Mouse (Mus musculus) monocyte, adult 2 months (primary cell): ENCODE results near the gene Vps18.

Source experiments
- DNase-seq, 2 experiments: peaks; one replicate each; pipeline ENCODE4 v3.0.0; 2022; ENCODE audit warnings: low spot score in 2 of 2, low read depth in 1 of 2

The Vps18 gene

DNA sequence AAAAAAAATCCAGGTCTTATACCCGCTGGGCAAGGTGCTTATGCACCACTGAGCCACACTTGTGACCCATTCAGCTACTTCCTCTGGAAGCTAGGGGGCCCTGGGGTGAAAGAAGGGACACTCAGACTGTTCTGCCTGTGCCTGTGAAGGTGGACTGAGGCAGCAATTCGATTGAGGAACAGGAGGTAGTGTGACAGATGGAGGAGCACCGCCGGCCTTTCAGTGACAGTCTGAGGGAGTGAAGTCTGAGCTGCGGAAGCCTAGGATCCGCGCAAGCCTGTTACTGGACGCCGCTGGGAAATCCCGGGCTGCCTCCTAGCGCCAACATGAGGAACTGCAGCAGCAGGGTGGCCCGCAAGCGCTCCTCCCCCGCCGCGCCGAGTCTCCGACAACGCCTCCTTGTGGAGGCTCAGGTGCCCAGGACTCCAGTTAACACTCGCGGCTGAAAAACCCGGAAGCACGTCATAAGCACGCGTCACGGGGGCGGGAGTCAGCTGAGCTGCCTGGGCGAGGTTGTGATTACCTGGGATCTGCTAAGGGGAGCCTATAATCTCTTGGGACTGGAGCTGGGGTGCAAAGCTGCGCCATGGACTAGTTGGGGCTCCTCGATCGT, at the start of gene Vps18:
Gene Vps18 (plus strand): TSS at position 471 of the 613 bp plus-strand sequence.
- peak; percentile 97 to 99 for DNase-seq

GRCm38 (mm10) chr2:119240075-119240818, 48.3 kb upstream of the Vps18 start:
- no peak for DNase-seq

DNA sequence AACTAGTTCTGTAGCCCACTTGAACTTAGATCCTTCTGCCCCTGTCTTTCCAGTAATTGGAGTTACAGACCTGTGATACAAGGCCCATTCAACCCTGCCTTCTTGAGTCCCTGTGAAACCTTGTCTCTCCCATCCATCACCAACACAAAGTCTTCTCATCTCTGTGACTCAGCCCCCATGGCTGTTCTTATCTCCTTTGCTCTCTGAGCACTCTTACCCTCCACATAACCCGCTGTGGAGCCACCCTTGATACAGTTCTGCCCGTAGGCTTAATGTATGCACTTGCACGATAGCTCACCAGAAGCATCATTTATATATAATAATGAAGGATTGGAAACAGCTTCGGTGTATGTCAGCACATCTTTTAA, 47.7 kb upstream of the Vps18 start:
- DNase-seq = no peak

GRCm38 (mm10) chr2:119242548-119242947, 46.0 kb upstream of the Vps18 start:
- no peak for DNase-seq

DNA sequence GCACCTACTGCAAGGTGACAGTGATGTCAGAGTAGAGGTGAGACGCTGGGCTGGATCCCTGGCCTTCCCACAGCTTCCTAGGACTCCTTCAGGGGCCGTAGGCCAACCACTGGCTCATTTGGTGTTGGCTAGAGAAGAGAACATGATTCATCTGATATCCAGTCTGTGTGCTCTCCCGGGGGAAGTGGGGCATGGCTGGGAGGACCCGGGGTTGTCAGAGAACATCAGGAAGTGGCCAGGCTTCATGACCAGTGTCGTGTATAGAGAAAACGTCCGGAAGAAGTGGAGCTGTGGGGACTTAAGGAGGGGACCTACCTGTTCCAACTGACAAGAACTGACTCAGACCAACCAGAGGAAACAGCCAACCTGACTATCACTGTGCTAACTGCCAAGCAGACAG, 43.3 kb upstream of the Vps18 start:
- no peak for DNase-seq

- DNase-seq = no peak
Observed at GRCm38 (mm10) chr2:119247904-119248303, 40.6 kb upstream of the Vps18 start.

- DNase-seq = no peak
Observed at GRCm38 (mm10) chr2:119249592-119250061, 38.9 kb upstream of the Vps18 start.

GRCm38 (mm10) chr2:119250377-119250776, 38.2 kb upstream of the Vps18 start:
- DNase-seq = no peak

GRCm38 (mm10) chr2:119250826-119251478, 37.6 kb upstream of the Vps18 start:
- peak; percentile 46 to 71 for DNase-seq

GRCm38 (mm10) chr2:119254976-119255375, 33.6 kb upstream of the Vps18 start:
- no peak for DNase-seq

- no peak for DNase-seq
Observed at GRCm38 (mm10) chr2:119260518-119260917, 28.0 kb upstream of the Vps18 start.

DNA sequence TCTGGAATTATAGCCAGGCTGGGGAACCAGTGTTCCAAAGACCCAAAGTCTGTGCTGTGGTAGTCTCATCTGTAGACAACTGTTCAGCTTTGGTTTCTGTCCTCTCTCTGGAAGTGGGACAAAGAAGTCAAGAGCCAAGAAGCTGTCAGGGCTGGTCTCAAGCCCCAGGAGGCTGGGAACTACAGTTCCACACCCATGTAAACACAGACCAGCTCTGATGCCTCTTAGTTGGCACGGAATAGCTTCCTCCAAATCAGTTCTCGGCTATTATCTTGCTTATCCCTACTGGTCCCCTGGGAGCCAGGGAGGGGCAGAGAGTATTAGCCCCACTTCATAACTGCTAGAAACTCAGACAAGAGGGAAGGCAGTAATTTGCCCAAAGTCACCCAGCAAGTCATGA, 27.2 kb upstream of the Vps18 start:
- no peak for DNase-seq

DNA sequence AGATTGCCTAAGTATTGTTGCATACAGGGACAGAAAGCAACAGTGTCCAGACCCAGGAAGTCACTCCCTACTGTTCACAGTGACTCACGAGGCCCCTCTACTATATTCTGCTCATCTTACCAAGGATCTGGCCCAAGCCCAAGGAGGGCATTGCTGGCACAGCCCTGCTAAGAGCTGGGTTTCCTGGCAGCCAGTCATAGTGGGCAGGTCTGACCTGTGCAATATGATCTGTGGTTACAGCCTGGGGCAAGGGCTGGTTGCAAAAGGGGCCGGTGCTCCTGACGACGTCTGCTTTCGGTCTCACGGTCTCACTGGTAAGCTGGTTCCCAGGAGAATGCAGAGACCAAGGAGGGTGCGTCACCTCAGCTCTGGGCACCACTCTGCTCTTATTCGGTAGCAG, 25.6 kb upstream of the Vps18 start:
- peak; percentile 37 to 81 for DNase-seq

DNA sequence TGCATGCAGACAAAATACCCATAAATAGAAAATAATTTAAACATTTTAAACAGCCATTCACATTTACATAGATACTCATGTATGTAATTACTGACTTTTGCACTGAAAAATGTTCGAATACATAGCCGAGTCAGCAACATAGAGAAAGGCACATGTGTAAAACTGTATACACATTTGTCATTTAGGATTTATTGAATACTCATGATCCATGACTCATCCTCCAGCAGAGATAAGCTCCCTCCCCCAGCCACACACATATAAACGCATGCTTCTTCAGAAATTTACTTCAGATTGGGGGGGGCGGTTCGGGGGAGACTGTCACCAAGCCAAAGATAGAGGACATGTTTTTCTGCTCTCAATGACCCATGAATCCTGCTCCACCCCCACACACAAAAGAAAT, 24.7 kb upstream of the Vps18 start:
- no peak for DNase-seq

- DNase-seq = no peak
Observed at GRCm38 (mm10) chr2:119270286-119270642, 18.3 kb upstream of the Vps18 start.

DNA sequence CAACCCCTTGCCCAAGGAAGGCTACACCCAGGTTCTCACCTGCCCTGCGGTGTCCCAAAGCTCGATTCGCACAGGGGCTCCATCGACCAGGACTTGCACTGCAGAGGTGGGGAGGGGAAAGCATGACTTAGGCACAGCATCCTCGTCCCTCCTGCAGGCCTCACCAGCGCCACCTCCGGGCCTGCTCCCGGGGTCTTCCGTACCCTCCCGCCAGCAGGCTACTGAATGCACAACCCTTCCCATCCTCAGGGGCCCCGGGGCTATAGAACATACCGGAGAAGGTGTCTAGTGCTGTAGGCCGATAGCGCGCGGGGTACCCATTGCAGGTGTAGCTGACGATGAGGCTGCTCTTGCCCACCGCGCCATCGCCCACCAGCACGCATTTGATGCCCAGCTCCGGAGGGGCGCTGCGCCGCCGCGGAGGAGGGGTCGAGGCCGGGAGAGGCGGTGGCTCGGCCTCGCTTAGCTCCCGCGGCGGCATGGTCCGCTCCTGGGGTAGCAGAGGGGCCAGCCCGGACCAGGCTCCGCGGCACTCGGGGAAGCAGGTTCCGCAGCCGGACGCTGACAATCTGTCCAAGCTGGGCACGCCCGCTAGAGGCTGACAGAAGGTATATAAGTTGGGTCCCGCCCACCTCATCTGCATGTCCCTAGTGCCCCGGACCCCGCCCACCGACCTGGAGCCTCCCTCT, 17.8 kb upstream of the Vps18 start, which contains the start of gene Rhov:
Gene Rhov (minus strand): TSS at position 630 of the 689 bp plus-strand sequence.
- peak in 1 of 2 experiments; percentile 30 for DNase-seq

- no peak for DNase-seq
Observed at GRCm38 (mm10) chr2:119274126-119274525, 14.4 kb upstream of the Vps18 start.

- no peak for DNase-seq
Observed at GRCm38 (mm10) chr2:119276926-119277325, 11.6 kb upstream of the Vps18 start.

DNA sequence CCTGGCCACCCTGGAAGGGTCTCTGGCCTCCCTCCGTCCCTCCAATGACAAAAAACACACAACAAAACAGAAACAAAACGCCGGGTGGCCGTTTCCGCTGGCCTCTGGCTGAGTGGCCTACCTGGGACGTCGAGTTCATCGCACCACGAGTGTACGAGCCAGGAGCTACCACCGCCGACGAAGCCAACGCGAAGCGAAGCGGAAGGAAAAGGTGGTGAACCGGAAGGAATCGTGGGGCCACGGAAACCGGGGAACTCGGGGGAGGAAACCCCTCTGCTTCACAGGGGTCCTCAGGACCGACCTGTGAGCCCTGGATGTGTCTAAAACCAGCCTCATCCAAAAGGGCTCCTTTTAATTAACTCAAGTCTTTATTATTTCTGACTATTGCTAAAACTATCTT, 10.7 kb upstream of the Vps18 start:
- no peak for DNase-seq

- no peak for DNase-seq
Observed at GRCm38 (mm10) chr2:119281899-119282565, 6.5 kb upstream of the Vps18 start.

- no peak for DNase-seq
Observed at GRCm38 (mm10) chr2:119287372-119287771, 1.2 kb upstream of the Vps18 start.
